Mouse (Mus musculus): ENCODE measurements around the gene Dnah5.

The Dnah5 gene

DNA sequence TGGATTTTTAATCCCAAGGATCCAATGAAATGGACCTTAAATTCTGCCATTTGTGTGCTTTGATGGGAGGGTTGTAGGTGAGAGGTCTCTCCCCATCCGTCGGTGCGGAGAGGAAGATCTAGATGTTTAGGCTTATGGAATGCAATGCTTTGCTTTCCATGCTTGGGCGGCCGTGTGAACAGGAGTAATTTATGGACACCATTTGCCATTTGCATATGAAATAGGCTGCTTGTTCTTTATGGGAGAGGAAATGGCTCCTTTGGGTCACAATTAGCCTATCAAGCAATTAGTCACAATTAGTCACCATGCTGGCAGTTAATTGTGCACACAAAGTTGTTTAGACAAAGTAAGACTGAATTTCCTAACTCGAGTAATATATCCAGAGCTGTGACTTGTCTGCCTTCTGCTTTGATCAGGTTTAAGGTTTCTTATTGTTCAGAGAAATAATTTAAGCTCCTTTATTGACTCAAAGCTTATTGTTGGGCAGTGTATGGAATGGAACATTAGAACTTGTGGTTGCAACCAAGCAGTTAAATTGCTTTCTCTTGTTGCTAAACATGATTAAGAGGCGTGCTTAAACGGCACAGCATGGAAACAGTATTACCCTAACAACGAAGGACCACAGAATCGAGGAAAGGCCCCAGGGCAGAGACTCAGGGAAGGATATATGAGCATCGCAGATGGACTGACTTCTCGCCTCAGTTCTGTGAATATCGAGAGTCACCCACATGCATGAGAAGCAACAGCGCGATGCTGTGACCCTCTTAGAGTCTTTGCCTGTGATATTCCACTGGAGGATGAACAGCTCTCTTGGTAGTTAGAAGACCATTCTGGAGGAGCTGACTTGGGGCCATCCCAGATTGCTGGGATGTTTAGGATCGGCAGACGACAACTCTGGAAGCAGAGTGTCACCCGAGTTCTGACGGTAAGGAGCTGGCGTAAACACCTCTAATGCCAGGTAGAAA lies at the start of gene Dnah5:
Gene Dnah5 (plus strand): TSS at position 642 of the 965 bp plus-strand sequence.
- peak; percentile 65 for DNase-seq

DNA sequence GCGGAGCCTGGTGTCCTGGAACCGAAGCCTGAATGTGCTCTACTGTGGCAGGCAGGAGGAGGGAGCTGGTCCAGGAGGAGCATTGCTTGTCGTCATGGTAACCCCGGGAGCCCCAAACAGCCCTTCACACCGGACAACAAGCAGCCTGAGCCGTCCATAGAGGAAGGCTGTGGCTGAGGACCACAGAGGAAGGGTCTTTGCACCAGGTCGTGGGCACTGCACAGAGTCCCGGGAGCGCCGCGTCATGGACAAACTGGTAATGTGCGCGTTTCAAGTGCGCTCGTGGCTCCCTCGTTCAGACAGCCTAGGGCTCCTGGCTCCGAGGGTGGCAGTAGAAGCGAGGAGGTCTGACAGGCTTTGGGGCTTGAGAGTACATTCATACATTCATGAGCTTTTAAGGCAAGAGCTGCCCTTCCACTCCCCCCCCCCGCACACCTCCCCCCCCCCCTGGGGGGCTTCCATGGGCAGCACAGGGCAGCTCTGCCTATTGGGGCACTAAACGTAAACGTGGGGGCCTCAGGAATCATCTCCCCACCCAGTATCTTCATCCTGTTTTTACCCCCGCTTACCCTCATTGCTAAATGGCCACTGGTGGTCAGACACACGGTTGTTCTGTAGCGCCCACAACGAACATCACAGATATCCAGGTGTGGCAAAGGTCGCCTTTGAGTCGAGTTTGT lies 48.6 kb upstream of the Dnah5 start:
- peak; percentile 78 for DNase-seq

DNA sequence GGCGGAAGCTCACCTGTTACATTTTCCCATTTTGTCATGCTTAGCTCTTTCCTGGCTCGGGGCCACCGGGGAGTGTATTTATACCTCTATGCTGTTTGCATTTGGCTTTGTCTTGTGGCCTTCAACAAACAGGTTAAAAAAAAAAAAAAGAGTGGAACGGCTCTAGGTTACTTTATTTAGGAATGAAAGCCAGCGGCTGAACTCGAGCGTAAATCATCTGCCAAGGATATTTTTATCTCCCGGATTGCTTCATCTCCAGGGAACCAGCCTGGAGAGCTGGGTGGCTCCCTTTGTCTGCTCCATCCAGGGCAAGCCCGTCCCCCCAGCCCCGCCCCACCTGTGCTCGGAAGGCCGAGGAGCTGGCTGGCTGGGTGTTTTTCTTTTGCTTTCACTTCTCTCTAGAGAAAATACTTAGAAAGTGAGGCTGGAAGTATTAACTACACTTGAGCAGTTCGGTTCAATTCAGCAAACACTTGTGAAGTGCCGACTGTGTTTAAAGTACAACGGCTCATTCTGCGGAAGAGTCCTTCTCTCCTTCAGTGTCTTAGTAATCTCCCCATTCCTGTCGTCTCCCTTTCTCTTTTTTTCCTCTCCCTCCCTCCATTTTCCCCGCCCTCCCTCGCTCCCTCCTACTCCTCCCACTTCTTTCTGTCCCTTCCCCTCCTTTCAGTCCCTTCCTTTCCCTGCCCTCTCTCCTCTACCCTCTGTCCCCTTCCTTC lies 44.6 kb upstream of the Dnah5 start:
- peak; percentile 98 for DNase-seq

DNA sequence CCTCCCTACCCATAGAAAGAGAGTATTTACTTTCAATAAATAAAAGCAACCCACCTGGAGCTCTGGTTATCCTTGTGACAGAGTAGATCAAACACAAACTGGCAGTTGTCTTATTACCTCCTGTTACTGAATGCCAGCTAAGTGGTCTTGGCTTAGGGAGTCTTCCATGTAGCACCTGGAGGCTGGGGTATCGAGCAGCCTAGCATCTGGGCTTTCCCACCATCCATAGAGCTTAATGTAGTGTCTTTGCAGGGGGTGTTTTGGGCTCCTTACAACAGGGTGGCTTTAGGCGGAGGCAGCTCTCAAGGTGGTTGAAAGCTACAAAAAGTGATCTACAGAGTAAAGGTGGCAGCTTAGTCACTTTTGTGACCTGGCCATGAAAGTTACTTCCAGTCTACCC lies 41.3 kb upstream of the Dnah5 start:
- DNase-seq: peak; percentile 67

DNA sequence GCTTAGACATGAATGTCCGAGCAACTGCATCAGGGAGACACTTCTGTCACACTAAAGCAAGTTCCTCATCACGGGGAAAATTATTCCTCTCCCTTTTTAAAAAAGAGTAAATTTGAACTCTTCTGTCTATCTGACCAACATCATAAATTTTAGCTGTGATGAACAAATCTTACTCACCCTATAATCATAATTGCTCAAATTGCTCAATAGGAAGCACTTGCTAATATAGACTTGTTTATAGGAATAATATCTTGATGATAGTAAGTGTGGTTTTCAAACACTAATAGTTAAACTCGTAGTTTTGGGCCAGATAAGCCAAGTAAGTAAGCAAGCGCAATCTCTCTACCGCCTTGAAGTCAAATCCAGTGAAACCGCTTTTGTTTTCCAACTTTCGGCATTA lies 38.3 kb upstream of the Dnah5 start:
- DNase-seq: no peak

DNA sequence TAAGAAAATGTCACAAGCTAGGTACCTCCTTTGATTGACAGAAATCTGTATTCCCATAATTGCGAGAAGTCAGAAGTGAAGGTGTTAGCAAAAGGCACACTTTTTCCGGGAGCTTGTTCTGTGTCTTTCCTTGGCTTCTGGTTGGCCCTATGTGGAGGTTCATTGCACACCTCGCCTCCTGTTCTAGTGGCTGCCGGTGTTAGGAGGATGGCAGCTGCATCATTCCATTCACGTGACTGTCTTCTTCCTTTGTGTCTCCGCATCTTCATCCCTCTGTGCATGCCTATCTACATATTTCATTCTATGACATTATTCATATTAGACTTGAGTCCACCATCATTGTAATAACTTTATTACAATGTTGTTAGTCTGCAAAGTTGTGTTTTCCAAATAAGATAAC lies 37.5 kb upstream of the Dnah5 start:
- peak; percentile 52 for DNase-seq

DNA sequence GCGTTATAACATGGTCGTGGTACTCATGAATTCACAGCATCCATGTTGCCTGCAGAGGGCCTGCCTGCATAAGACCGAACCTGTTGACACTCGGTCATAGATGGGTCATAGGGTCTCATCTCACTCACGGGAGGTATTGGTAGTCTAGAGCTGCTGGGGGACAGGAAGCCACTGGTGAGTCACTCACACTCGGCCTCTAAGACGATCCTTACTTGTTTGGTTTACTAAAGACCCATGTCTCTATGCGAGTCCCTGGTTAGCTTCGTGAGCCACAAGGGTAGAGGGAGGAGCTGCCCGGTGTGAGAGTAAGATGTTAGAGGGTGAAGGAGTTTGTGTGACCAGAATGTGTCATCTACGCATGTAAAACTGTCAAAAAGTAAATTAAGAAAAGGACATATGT lies 24.6 kb upstream of the Dnah5 start:
- DNase-seq: peak; percentile 5

DNA sequence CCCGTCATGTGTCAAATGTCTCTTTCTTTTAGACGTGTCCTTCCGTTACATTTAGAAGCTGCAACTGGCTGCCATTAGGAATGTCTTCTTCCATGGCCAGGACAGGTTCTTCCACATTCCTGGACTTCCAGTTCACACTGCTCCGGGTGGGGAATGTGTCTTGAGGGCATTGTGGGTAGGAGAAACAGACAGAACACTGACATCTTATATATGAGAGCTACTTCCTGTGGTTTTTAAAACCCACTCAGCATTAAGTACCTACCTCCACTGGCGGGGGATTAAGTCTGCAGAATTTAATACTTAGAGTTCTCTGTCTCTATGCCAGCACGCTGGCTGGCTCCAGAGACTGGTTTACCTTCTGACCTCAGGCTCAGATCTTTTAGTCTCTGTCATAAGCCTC lies 24.0 kb upstream of the Dnah5 start:
- DNase-seq: peak; percentile 39

DNA sequence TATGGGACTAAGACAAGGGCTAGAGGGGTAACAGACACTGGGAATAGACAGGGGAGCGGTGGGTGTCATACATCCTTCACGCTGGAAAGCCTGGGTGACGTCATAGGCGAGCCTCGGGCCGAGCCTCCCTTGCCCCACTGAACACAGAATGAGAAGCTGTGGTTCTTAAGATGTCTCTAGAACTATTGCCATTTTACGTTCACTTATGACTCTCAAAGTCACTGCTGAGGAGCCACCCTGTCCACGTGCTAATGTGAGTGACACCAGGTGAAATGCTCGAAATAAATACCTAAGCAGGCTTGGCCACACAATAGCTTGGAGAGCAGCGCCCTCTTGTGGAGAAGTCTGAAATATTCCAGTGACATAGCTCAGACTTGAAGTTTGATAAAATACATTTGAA lies 21.7 kb upstream of the Dnah5 start:
- peak; percentile 92 for DNase-seq

DNA sequence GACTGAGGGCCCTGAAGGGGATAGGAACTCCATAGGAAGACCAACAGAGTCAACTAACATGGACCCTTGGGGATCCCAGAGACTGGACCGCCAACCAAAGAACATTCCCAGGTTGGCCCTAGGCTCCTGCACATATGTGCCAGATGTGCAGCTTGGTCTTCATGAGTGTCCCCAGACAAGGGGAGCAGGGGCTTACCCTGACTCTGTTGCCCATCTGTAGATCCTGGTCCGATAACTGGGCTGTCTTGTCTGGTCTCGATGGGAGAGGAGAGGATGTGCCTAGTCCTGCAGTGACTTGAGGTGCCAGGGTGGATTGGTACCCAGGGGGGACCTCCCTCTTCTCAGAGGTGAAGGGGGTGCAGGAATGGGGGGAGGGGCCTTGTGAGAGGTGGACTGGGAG lies 21.0 kb upstream of the Dnah5 start:
- DNase-seq: peak; percentile 85

DNA sequence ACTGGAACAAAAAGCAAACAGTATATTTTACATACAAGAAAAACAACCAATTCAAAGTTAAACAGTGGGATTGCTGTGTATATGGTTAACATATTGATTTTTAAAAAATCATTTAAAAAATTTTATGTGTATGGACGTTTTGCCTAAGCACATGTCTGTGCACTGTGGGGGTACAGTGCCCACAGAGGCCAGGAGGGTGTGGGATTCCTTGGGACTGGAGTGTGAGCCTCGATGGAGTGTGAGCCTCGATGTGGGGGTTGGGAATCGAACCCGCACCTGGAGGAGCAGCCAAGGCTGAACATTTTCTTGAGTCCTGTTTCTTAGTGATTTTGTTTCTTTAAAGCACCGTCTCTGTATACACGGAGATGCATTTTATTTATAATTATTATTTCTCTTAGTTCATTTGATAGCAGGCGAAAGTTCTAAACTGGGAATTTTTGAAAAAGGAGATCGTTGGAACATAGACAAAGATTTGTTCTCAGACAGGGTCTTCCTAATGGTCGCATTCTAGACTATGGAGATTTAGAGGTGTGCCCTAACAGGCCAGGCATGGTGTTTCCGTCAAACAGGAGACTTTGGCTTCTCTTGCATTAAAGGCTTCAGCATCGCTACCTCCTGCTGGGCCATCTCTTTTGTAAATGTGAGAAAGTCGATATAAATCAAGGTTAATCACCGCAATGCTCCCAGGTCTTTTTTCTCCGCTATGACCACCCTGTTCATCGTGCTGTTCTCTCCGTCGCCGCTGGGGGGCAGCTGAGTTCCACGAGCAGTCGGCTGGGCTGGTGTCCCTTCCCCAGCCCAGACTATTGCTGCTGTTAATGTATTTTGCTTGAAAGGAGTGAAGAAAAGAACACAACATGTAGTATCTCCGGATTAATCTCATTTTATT lies 15.8 kb upstream of the Dnah5 start:
- DNase-seq: peak; percentile 92

DNA sequence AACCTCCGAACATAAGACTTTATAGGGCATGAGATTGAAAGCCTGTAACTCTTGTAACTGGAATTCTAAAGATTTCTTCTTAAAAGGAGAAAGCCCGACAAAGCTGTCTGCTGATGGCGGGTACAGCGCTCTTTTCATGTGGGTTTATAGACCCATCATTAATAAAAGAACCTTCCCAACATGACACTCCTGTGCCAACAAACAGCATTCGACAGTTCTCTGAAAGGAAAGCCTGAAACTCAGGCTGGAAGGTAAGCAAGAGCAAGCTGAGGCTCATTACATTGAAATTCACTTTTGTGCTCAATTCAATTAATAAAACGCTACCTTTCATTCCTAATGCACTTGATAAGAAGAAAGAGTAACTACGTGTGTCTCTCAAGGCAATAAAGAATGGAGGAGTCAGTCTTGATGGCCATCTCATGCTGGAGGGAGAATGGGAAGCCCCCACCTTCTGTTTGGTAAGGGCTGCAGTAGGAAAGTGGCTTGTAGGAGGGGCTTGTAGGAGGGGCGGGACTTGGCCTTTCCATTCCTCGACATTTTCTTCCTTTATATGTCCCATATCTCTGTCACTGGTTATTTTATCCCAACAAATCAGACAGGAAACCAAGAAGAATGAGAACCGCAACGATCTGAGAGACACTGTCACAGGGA lies 15.1 kb upstream of the Dnah5 start:
- DNase-seq: peak; percentile 52

DNA sequence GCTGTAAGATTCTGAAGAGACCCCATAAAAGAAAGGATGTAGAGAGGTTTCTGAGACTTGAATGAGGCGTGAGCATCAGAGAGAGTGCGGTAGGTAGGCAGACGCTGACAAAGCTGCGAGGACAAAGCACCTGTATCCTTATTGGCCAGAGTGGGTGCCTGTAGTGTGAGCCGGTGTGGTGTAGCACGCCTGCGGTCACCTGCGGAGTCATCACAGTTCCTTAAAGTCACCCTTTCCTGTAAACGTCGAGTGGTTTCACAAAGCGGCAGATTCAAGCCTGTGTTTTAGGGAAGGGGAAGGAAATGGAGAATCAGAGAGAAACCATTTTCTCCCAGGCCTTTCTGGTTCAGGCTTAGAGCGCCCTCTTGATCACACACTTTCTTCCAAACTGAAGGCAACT lies 13.9 kb upstream of the Dnah5 start:
- DNase-seq: peak; percentile 80

DNA sequence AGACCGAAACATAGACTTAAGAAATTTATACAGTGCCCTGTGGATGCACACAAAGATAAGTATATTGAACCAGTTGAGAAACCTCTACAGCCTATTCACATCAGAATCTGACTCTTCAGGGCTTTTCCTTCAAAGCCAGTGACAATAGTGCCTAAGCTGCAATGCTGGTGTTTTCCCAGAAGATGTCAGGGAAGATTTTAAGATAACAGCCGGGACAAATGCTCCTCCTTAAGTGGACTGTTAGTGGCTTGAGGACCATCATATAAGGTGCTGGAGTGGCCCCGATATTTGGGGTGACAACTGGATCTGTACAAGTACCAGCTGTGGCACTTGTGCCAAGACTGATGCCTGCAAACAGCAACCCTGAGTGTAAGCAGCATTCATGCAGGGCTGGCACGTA lies 4.9 kb upstream of the Dnah5 start:
- peak; percentile 56 for DNase-seq

DNA sequence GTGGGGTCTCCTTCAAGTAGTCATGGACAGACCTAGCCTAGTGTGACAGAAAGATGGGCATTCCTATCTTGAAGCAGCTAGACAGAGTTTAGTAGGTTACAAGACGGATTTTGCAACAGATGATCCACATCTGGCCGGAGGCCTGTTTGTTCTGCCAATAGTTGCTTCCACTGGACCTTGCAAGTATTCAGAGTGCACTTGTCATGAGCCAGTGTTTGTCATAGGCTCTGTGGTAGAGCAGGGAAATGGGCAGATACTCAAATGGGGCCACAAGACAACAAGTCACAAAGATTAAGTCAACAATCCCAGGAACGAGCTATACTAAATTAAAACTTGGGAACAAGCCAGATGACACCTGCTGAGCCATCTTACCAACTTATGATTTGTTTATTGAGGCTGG lies 1.1 kb downstream of the Dnah5 start:
- DNase-seq: peak; percentile 55

DNA sequence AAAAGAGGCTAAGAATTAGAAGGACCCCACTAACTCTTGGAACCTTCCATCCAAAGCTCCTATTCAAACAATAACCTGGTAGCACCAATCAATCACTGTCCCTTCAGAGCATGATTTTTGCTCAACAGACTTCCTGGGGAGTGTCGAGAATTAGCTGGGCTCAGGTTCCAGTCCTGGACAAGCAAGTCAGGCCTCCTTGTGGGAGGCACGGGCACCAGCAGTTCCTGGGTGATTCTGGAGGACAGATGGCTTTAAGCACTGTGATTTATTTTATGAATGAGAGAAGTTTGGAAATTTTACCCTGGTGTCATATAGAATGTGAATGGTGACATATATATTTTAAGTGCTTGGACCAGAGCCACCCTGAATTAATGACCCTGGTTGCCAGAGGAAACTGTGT lies 4.0 kb downstream of the Dnah5 start:
- DNase-seq: peak; percentile 66

DNA sequence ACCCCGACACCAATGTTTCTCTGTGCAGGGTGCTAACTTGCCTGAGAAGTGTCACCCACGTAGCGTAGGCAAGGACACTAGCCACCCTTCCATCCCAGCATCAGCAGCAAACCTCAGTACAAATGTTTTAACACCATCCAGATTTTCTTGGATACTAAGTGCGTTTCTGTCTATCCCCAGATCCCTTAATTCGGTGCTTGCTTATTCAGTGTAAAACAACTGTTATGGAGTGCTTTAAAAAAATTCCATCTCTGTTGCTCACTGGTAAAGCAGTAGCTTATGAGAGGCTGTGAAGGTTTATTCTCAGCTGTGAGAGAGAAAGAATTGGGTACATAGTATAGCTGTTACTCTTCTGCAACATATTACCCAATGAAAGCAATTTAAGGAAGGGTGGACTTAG lies 9.5 kb downstream of the Dnah5 start:
- DNase-seq: no peak

DNA sequence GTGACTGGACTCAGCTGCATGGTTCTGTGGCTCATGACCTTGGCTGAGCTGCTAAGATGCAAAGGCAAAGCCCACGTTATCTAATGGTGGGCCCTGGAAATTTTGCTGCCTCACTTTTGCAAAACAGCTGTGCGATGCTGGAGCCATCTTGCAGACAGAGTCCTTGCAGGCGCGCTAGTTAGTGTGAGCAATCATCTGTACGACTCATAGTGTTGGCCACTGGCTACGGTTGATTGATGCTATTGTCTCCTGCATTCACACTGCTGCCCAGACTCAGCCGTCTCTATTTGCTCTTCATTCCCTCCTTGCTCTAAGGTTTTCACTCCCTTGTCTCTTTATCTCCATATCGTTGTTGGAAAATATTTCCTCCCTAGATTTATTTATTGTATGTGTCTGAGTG lies 12.8 kb downstream of the Dnah5 start:
- peak; percentile 76 for DNase-seq

DNA sequence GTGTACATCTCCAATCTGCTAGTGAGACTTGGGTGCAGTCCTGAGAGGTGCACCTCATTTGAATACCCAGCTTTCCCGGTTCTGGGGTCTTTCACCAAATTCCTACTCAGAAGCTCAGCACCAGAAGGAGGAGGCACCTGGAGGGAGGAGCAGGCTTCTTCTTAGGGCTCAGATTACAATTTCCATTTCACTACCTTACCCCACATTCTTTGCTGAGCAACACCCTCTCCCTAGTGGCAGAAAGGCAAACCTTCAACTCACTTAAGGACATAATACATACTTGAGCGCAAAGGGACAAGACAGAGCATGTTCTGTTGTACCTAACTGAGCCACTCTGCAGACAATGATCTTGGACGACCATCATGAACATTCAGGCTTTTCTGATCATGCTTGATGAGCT lies 23.8 kb downstream of the Dnah5 start:
- no peak for DNase-seq

DNA sequence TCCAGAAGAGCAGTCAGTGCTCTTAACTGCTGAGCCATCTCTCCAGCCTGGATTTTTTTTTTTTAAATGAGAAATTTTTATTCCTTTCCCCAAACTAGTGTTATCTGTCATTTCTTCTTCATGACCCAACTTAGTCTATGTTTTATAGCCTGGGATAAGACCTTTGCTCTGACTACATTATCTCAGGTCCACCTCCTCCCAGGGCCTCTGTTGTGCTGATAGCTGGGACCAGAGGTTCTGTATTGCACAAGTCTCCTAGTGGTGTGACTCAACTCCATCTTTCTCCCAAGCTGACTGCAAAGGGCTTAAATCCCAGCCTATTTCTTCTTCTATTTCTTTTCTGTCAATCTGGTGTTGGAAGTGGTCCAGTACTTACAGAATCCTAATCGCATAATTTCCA lies 56.7 kb downstream of the Dnah5 start:
- DNase-seq: no peak

DNA sequence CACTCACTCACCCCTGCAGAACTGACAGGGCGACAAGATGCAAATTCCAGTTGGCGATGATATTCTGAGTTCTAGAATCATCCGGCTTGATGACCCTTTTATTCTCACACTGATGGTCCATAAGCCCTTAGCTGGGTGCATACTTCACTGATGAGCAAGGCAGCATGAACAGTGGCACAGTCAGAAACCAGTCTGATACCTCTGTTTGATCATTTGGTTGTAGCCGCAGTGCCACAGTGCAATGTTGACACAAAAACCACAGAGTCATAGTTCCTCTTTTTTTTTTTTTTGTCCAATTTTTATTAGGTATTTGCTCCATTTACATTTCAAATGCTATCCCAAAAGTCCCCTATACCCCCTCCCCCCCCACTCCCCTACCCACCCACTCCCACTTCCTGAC lies 95.9 kb downstream of the Dnah5 start:
- DNase-seq: no peak

DNA sequence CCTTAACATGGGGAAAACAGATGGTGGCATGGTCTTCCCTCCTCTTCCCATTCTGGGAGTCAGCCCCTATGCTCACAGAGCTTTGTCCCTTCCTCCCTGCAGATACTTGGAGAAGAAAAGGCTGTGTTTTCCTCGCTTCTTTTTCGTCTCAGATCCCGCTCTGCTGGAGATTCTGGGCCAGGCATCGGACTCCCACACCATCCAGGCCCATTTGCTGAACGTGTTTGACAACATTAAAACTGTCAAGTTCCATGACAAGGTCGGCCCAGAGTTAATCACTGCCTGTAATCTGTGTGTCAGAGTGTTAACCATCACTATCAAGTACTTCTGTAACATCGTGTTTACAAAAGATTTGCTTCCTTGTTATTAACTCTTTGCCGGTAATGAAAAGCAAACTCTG lies 103.6 kb downstream of the Dnah5 start:
- peak; percentile 51 for DNase-seq
